Mouse (Mus musculus) forebrain, embryonic 13.5 days (tissue): Measurements from ENCODE around the gene Wdfy2. TPM values are rescaled to one million over a fixed set of nuclear protein-coding genes. Genes with fewer than 3 reads are reported as not detected.

Source experiments
- ATAC-seq: fragments of 200-750 bp; cut with Nextera tagmentation; 2 replicates; pipeline ENCODE4 v1.8.0; 2017
- H3K27ac ChIP-seq: fragments of 300-500 bp; sonication (generic); 2 replicates; pipeline ENCODE4 v1.5.1; 2015; ENCODE audit warnings: inconsistent platforms, mild to moderate bottlenecking, moderate library complexity
- H3K27me3 ChIP-seq: fragments of 300-500 bp; sonication (generic); 2 replicates; pipeline ENCODE4 v1.6.1; 2015; ENCODE audit warnings: mild to moderate bottlenecking, inconsistent platforms
- H3K36me3 ChIP-seq: fragments of 300-500 bp; sonication (generic); 2 replicates; pipeline ENCODE4 v1.6.1; 2015; ENCODE audit warnings: mild to moderate bottlenecking, inconsistent platforms; ENCODE audit not compliant: poor library complexity, severe bottlenecking
- H3K4me1 ChIP-seq: fragments of 300-500 bp; sonication (generic); 2 replicates; pipeline ENCODE4 v1.6.1; 2015; ENCODE audit warnings: inconsistent platforms
- H3K4me2 ChIP-seq: fragments of 300-500 bp; sonication (generic); 2 replicates; pipeline ENCODE4 v1.6.1; 2015; ENCODE audit warnings: inconsistent platforms, mild to moderate bottlenecking, moderate library complexity
- H3K4me3 ChIP-seq: fragments of 300-500 bp; sonication (generic); 2 replicates; pipeline ENCODE4 v1.5.1; 2015; ENCODE audit warnings: mild to moderate bottlenecking, inconsistent platforms
- H3K9ac ChIP-seq: fragments of 300-500 bp; sonication (generic); 2 replicates; pipeline ENCODE4 v1.6.1; 2015; ENCODE audit warnings: mild to moderate bottlenecking, inconsistent platforms
- H3K9me3 ChIP-seq: fragments of 300-500 bp; sonication (generic); replicated peaks from 2 replicates; pipeline ENCODE4 v1.6.1; 2016; ENCODE audit warnings: inconsistent platforms
- WGBS: fragments of 180-500 bp; shearing (Covaris S2); methylation state at CpG from one replicate; pipeline ENCODE4 v1.1.7; 2015; 5-methylcytosine and 5-hydroxymethylcytosine counted together
- polyA plus RNA-seq: library from polyadenylated mRNA; unstranded; fragments of >200 nt; fragmentation: Nextera tagmentation; extraction: Ambion mirVana; gene quantifications from 2 replicates; pipeline ENCODE4 v1.2.1, GENCODE M21; 2015

The Wdfy2 gene
- 7.3 and 8.5 TPM in 2 replicates for polyA plus RNA-seq

- under 1% methylated on average over 46 of the region's 49 CpGs for WGBS
- ATAC-seq, result peak; percentile 26
- H3K4me1 ChIP-seq, result peaks cover 21% of the 10 kb centered on the region
- H3K27ac ChIP-seq, result peak within 1 kb of the TSS; percentile 81
- H3K4me3 ChIP-seq, result peak within 1 kb of the TSS; percentile 91
- peak within 1 kb of the TSS; percentile 76 for H3K4me2 ChIP-seq
- H3K9ac ChIP-seq, result peak within 1 kb of the TSS; percentile 85
- H3K27me3 ChIP-seq, result no peaks in the 10 kb centered on the region
- H3K36me3 ChIP-seq, result 0 out of 2 replicates have a peak, but pooled peaks cover 5% of the 10 kb centered on the region
- H3K9me3 ChIP-seq, result no peaks in the 10 kb centered on the region
Observed at GRCm38 (mm10) chr14:62837641-62838252, at the start of gene Wdfy2. Wdfy2 (plus strand) TSS chr14:62837678.

- H3K9ac ChIP-seq, result no peak overlapping the region
- no peak overlapping the region for H3K4me2 ChIP-seq
- 72% methylated on average over 4 of the region's 4 CpGs for WGBS
- no peak overlapping the region for H3K27ac ChIP-seq
- H3K36me3 ChIP-seq, result no peaks in the 10 kb centered on the region
- ATAC-seq, result no peak
- no peaks in the 10 kb centered on the region for H3K4me1 ChIP-seq
- H3K27me3 ChIP-seq, result no peaks in the 10 kb centered on the region
- no peaks in the 10 kb centered on the region for H3K9me3 ChIP-seq
- no peak overlapping the region for H3K4me3 ChIP-seq
Observed at GRCm38 (mm10) chr14:62789282-62789681, 48.2 kb upstream of the Wdfy2 start.

GRCm38 (mm10) chr14:62795719-62796118 lies 41.8 kb upstream of the Wdfy2 start:
- H3K27ac ChIP-seq, result no peak overlapping the region
- 0 out of 2 replicates have a peak, but pooled peaks cover 5% of the 10 kb centered on the region for H3K4me1 ChIP-seq
- no peaks in the 10 kb centered on the region for H3K9me3 ChIP-seq
- no peaks in the 10 kb centered on the region for H3K36me3 ChIP-seq
- no peak overlapping the region for H3K4me3 ChIP-seq
- WGBS, result 87% methylated on average over 7 of the region's 7 CpGs
- H3K9ac ChIP-seq, result no peak overlapping the region
- no peaks in the 10 kb centered on the region for H3K27me3 ChIP-seq
- H3K4me2 ChIP-seq, result no peak overlapping the region
- no peak for ATAC-seq

GRCm38 (mm10) chr14:62798608-62799101 lies 38.8 kb upstream of the Wdfy2 start:
- ATAC-seq, result no peak
- no peak overlapping the region for H3K27ac ChIP-seq
- 0 out of 2 replicates have a peak, but pooled peaks cover 5% of the 10 kb centered on the region for H3K4me1 ChIP-seq
- H3K36me3 ChIP-seq, result no peaks in the 10 kb centered on the region
- H3K4me2 ChIP-seq, result peak overlapping the region; percentile 33; the same call in 1 of the 2 replicates
- no peaks in the 10 kb centered on the region for H3K27me3 ChIP-seq
- no peak overlapping the region for H3K9ac ChIP-seq
- WGBS, result 2% methylated on average over 4 of the region's 4 CpGs
- H3K9me3 ChIP-seq, result no peaks in the 10 kb centered on the region
- no peak overlapping the region for H3K4me3 ChIP-seq

GRCm38 (mm10) chr14:62800791-62801190 lies 36.7 kb upstream of the Wdfy2 start:
- Histone ChIP-seq H3K27ac (no peak overlapping the region), H3K9ac (no peak overlapping the region), H3K9me3 (no peaks in the 10 kb centered on the region), H3K4me1 (0 out of 2 replicates have a peak, but pooled peaks cover 5% of the 10 kb centered on the region), H3K36me3 (no peaks in the 10 kb centered on the region), H3K27me3 (no peaks in the 10 kb centered on the region), H3K4me2 (no peak overlapping the region), H3K4me3 (no peak overlapping the region)
- ATAC-seq, result no peak
- WGBS, result 70% methylated on average over 3 of the region's 3 CpGs

GRCm38 (mm10) chr14:62803204-62803603 lies 34.3 kb upstream of the Wdfy2 start:
- Histone ChIP-seq H3K27ac (no peak overlapping the region), H3K36me3 (no peaks in the 10 kb centered on the region), H3K4me3 (no peak overlapping the region), H3K4me2 (no peak overlapping the region), H3K9me3 (no peaks in the 10 kb centered on the region), H3K4me1 (no peaks in the 10 kb centered on the region), H3K27me3 (no peaks in the 10 kb centered on the region), H3K9ac (no peak overlapping the region)
- ATAC-seq, result no peak
- WGBS, result 88% methylated on average over 5 of the region's 5 CpGs

GRCm38 (mm10) chr14:62806921-62807320 lies 30.6 kb upstream of the Wdfy2 start:
- 83% methylated on average over 3 of the region's 3 CpGs for WGBS

GRCm38 (mm10) chr14:62808661-62809523 lies 28.6 kb upstream of the Wdfy2 start:
- no peak for ATAC-seq

More at GRCm38 (mm10) chr14:62806921-62807320, 30.6 kb upstream of the Wdfy2 start:
- H3K4me3 ChIP-seq, result no peak overlapping the region
- no peaks in the 10 kb centered on the region for H3K4me1 ChIP-seq
- H3K9me3 ChIP-seq, result no peaks in the 10 kb centered on the region
- ATAC-seq, result no peak
- no peak overlapping the region for H3K9ac ChIP-seq
- H3K36me3 ChIP-seq, result no peaks in the 10 kb centered on the region
- no peak overlapping the region for H3K27ac ChIP-seq
- H3K4me2 ChIP-seq, result no peak overlapping the region
- no peaks in the 10 kb centered on the region for H3K27me3 ChIP-seq

GRCm38 (mm10) chr14:62812765-62813164 lies 24.7 kb upstream of the Wdfy2 start:
- Histone ChIP-seq H3K4me1 (no peaks in the 10 kb centered on the region), H3K4me2 (no peak overlapping the region), H3K27ac (no peak overlapping the region), H3K9ac (no peak overlapping the region), H3K36me3 (no peaks in the 10 kb centered on the region), H3K4me3 (no peak overlapping the region), H3K9me3 (no peaks in the 10 kb centered on the region), H3K27me3 (no peaks in the 10 kb centered on the region)
- ATAC-seq, result no peak
- 69% methylated on average over 5 of the region's 5 CpGs for WGBS

More at GRCm38 (mm10) chr14:62808661-62809523, 28.6 kb upstream of the Wdfy2 start:
- Histone ChIP-seq H3K9ac (no peak overlapping the region), H3K9me3 (no peaks in the 10 kb centered on the region), H3K4me2 (no peak overlapping the region), H3K4me3 (no peak overlapping the region), H3K27ac (no peak overlapping the region), H3K36me3 (no peaks in the 10 kb centered on the region), H3K27me3 (no peaks in the 10 kb centered on the region), H3K4me1 (no peaks in the 10 kb centered on the region)
- WGBS, result 86% methylated on average over 7 of the region's 7 CpGs

- ATAC-seq, result no peak
- Histone ChIP-seq H3K9ac (no peak overlapping the region), H3K36me3 (no peaks in the 10 kb centered on the region), H3K4me2 (no peak overlapping the region), H3K9me3 (no peaks in the 10 kb centered on the region), H3K4me1 (no peaks in the 10 kb centered on the region), H3K4me3 (no peak overlapping the region), H3K27ac (no peak overlapping the region), H3K27me3 (no peaks in the 10 kb centered on the region)
- 85% methylated on average over 6 of the region's 6 CpGs for WGBS
Observed at GRCm38 (mm10) chr14:62814567-62814966, 22.9 kb upstream of the Wdfy2 start.

GRCm38 (mm10) chr14:62816827-62817226 lies 20.7 kb upstream of the Wdfy2 start:
- Histone ChIP-seq H3K36me3 (no peaks in the 10 kb centered on the region), H3K27me3 (no peaks in the 10 kb centered on the region), H3K4me3 (no peak overlapping the region), H3K4me2 (no peak overlapping the region), H3K9me3 (no peaks in the 10 kb centered on the region), H3K27ac (no peak overlapping the region), H3K4me1 (no peaks in the 10 kb centered on the region), H3K9ac (no peak overlapping the region)
- 82% methylated on average over 4 of the region's 4 CpGs for WGBS
- no peak for ATAC-seq
